Mouse (Mus musculus) kidney, embryonic 15.5 days (tissue): ENCODE results near the gene Krt79. TPM values are rescaled to one million over a fixed set of nuclear protein-coding genes. Genes with fewer than 3 reads are reported as not detected.

ENCODE experiments used
- ATAC-seq: fragments of 200-750 bp; cut with Nextera tagmentation; replicated peaks from 2 replicates; pipeline ENCODE4 v1.8.0; 2017; ENCODE audit warnings: moderate TSS enrichment; ENCODE audit not compliant: low FRiP score
- H3K27ac ChIP-seq: fragments of 300-500 bp; sonication (generic); 2 replicates; pipeline ENCODE4 v1.5.1; 2015; ENCODE audit warnings: mild to moderate bottlenecking, inconsistent platforms
- H3K27me3 ChIP-seq: fragments of 300-500 bp; sonication (generic); 2 replicates; pipeline ENCODE4 v1.6.1; 2015; ENCODE audit warnings: inconsistent platforms
- H3K36me3 ChIP-seq: fragments of 300-500 bp; sonication (generic); 2 replicates; pipeline ENCODE4 v1.6.1; 2015; ENCODE audit warnings: inconsistent platforms
- H3K4me1 ChIP-seq: fragments of 300-500 bp; sonication (generic); 2 replicates; pipeline ENCODE4 v1.6.1; 2015; ENCODE audit warnings: inconsistent platforms
- H3K4me2 ChIP-seq: fragments of 300-500 bp; sonication (generic); 2 replicates; pipeline ENCODE4 v1.6.1; 2015; ENCODE audit warnings: moderate library complexity, mild to moderate bottlenecking, inconsistent platforms
- H3K4me3 ChIP-seq: fragments of 300-500 bp; sonication (generic); replicated peaks from 2 replicates; pipeline ENCODE4 v1.5.1; 2015; ENCODE audit warnings: mild to moderate bottlenecking, inconsistent platforms
- H3K9ac ChIP-seq: fragments of 300-500 bp; sonication (generic); 2 replicates; pipeline ENCODE4 v1.6.1; 2015; ENCODE audit warnings: mild to moderate bottlenecking, inconsistent platforms
- H3K9me3 ChIP-seq: fragments of 300-500 bp; sonication (generic); replicated peaks from 2 replicates; pipeline ENCODE4 v1.6.1; 2016; ENCODE audit warnings: inconsistent platforms
- WGBS: fragments of 180-500 bp; shearing (Covaris S2); methylation state at CpG from one replicate; pipeline ENCODE4 v1.1.7; 2015; ENCODE audit warnings: mixed read lengths; 5-methylcytosine and 5-hydroxymethylcytosine counted together
- polyA plus RNA-seq: library from polyadenylated mRNA; unstranded; fragments of >200 nt; fragmentation: Nextera tagmentation; extraction: Ambion mirVana; gene quantifications from 2 replicates; pipeline ENCODE4 v1.2.1, GENCODE M21; 2015

The Krt79 gene
- polyA plus RNA-seq, 1 experiment from 2014 or later: 0.45 TPM

GRCm38 (mm10) chr15:101973414-101974077 lies 33.4 kb upstream of the Krt79 start:
- H3K4me2 ChIP-seq: peak overlapping the region; percentile 26; the same call in 1 of the 2 replicates
- H3K27ac ChIP-seq: 0 out of 2 replicates have a peak overlapping the region, but pooled peaks have one; percentile 18
- H3K36me3 ChIP-seq: no peaks in the 10 kb centered on the region
- H3K4me1 ChIP-seq: peaks cover 48% of the 10 kb centered on the region
- 0 out of 2 replicates have a peak, but pooled peaks have one; percentile 4 for ATAC-seq
- WGBS: 14% methylated on average over 15 of the region's 15 CpGs
- no peaks in the 10 kb centered on the region for H3K9me3 ChIP-seq
- H3K4me3 ChIP-seq: no peak overlapping the region
- 0 out of 2 replicates have a peak, but pooled peaks cover 3% of the 10 kb centered on the region for H3K27me3 ChIP-seq
- 0 out of 2 replicates have a peak overlapping the region, but pooled peaks have one; percentile 9 for H3K9ac ChIP-seq

- H3K4me1 ChIP-seq: peaks cover 20% of the 10 kb centered on the region
- H3K27me3 ChIP-seq: 0 out of 2 replicates have a peak, but pooled peaks cover 3% of the 10 kb centered on the region
- no peak overlapping the region for H3K27ac ChIP-seq
- H3K9me3 ChIP-seq: no peaks in the 10 kb centered on the region
- no peaks in the 10 kb centered on the region for H3K36me3 ChIP-seq
- no peak overlapping the region for H3K4me3 ChIP-seq
- H3K4me2 ChIP-seq: no peak overlapping the region
- 13% methylated on average over 3 of the region's 6 CpGs for WGBS
- H3K9ac ChIP-seq: no peak overlapping the region
- no peak for ATAC-seq
Observed at GRCm38 (mm10) chr15:101970536-101970935, 30.4 kb upstream of the Krt79 start.

- Histone ChIP-seq H3K27ac (no peak overlapping the region), H3K9ac (no peak overlapping the region), H3K27me3 (0 out of 2 replicates have a peak, but pooled peaks cover 1% of the 10 kb centered on the region), H3K4me1 (peaks cover 4% of the 10 kb centered on the region), H3K4me3 (no peak overlapping the region), H3K4me2 (no peak overlapping the region), H3K9me3 (no peaks in the 10 kb centered on the region), H3K36me3 (no peaks in the 10 kb centered on the region)
- WGBS: 73% methylated on average over 8 of the region's 8 CpGs
- no peak for ATAC-seq
Observed at GRCm38 (mm10) chr15:101966808-101967207, 26.7 kb upstream of the Krt79 start.

GRCm38 (mm10) chr15:101958891-101959290 lies 18.8 kb upstream of the Krt79 start:
- Histone ChIP-seq H3K27ac (no peak overlapping the region), H3K36me3 (no peaks in the 10 kb centered on the region), H3K9ac (no peak overlapping the region), H3K9me3 (no peaks in the 10 kb centered on the region), H3K4me2 (no peak overlapping the region), H3K4me1 (no peaks in the 10 kb centered on the region), H3K27me3 (no peaks in the 10 kb centered on the region), H3K4me3 (no peak overlapping the region)
- 77% methylated on average over 3 of the region's 3 CpGs for WGBS
- no peak for ATAC-seq

GRCm38 (mm10) chr15:101954187-101954586 lies 14.1 kb upstream of the Krt79 start, which contains the start of gene Krt78:
TSS of gene Krt78 (minus strand) at chr15:101954287.
- H3K27me3 ChIP-seq: no peaks in the 10 kb centered on the region
- H3K4me2 ChIP-seq: no peak within 1 kb of the TSS
- WGBS: 79% methylated on average over 9 of the region's 9 CpGs
- no peak within 1 kb of the TSS for H3K9ac ChIP-seq
- H3K36me3 ChIP-seq: no peaks in the 10 kb centered on the region
- H3K4me1 ChIP-seq: peaks cover 5% of the 10 kb centered on the region; the same call in 1 of the 2 replicates
- H3K4me3 ChIP-seq: no peak within 1 kb of the TSS
- H3K9me3 ChIP-seq: no peaks in the 10 kb centered on the region
- no peak within 1 kb of the TSS for H3K27ac ChIP-seq
- ATAC-seq: no peak

- peaks cover 5% of the 10 kb centered on the region; the same call in 1 of the 2 replicates for H3K4me1 ChIP-seq
- no peak overlapping the region for H3K4me2 ChIP-seq
- no peaks in the 10 kb centered on the region for H3K27me3 ChIP-seq
- WGBS: 84% methylated on average over 7 of the region's 7 CpGs
- no peaks in the 10 kb centered on the region for H3K9me3 ChIP-seq
- no peak overlapping the region for H3K9ac ChIP-seq
- no peak for ATAC-seq
- H3K27ac ChIP-seq: no peak overlapping the region
- no peaks in the 10 kb centered on the region for H3K36me3 ChIP-seq
- no peak overlapping the region for H3K4me3 ChIP-seq
Observed at GRCm38 (mm10) chr15:101952733-101953474, 12.8 kb upstream of the Krt79 start.

- Histone ChIP-seq H3K27me3 (no peaks in the 10 kb centered on the region), H3K4me3 (no peak overlapping the region), H3K36me3 (no peaks in the 10 kb centered on the region), H3K9me3 (no peaks in the 10 kb centered on the region), H3K4me2 (no peak overlapping the region), H3K27ac (no peak overlapping the region), H3K4me1 (peaks cover 21% of the 10 kb centered on the region), H3K9ac (no peak overlapping the region)
- 65% methylated on average over 1 of the region's 1 CpGs for WGBS
- no peak for ATAC-seq
Observed at GRCm38 (mm10) chr15:101945430-101945829, 5.3 kb upstream of the Krt79 start.

- H3K4me3 ChIP-seq: no peak overlapping the region
- peak overlapping the region; percentile 32; the same call in 1 of the 2 replicates for H3K27ac ChIP-seq
- 29% methylated on average over 8 of the region's 8 CpGs for WGBS
- no peak overlapping the region for H3K4me2 ChIP-seq
- H3K36me3 ChIP-seq: no peaks in the 10 kb centered on the region
- no peak overlapping the region for H3K9ac ChIP-seq
- no peaks in the 10 kb centered on the region for H3K27me3 ChIP-seq
- H3K4me1 ChIP-seq: peaks cover 26% of the 10 kb centered on the region
- peak; percentile 57 for ATAC-seq
- H3K9me3 ChIP-seq: no peaks in the 10 kb centered on the region
Observed at GRCm38 (mm10) chr15:101941948-101942347, 1.8 kb upstream of the Krt79 start.

- H3K4me3 ChIP-seq: no peak overlapping the region
- no peak overlapping the region for H3K27ac ChIP-seq
- no peak overlapping the region for H3K4me2 ChIP-seq
- H3K9ac ChIP-seq: no peak overlapping the region
- peaks cover 26% of the 10 kb centered on the region for H3K4me1 ChIP-seq
- 70% methylated on average over 9 of the region's 9 CpGs for WGBS
- no peaks in the 10 kb centered on the region for H3K36me3 ChIP-seq
- no peaks in the 10 kb centered on the region for H3K27me3 ChIP-seq
- no peaks in the 10 kb centered on the region for H3K9me3 ChIP-seq
- ATAC-seq: no peak
Observed at GRCm38 (mm10) chr15:101938600-101939308, 1.4 kb downstream of the Krt79 start.

- Histone ChIP-seq H3K9ac (no peak overlapping the region), H3K4me2 (no peak overlapping the region), H3K27me3 (peaks cover 23% of the 10 kb centered on the region), H3K4me3 (no peak overlapping the region), H3K36me3 (no peaks in the 10 kb centered on the region), H3K4me1 (peaks cover 24% of the 10 kb centered on the region), H3K27ac (no peak overlapping the region), H3K9me3 (no peaks in the 10 kb centered on the region)
- ATAC-seq: no peak
- WGBS: 52% methylated on average over 6 of the region's 6 CpGs
Observed at GRCm38 (mm10) chr15:101933024-101933423, 7.1 kb downstream of the Krt79 start.

- Histone ChIP-seq H3K27ac (no peak overlapping the region), H3K4me1 (peaks cover 33% of the 10 kb centered on the region), H3K4me2 (peak overlapping the region; percentile 63), H3K4me3 (peak overlapping the region; percentile 31), H3K36me3 (no peaks in the 10 kb centered on the region), H3K27me3 (peaks cover 23% of the 10 kb centered on the region), H3K9ac (peak overlapping the region; percentile 22; the same call in 1 of the 2 replicates), H3K9me3 (no peaks in the 10 kb centered on the region)
- 4% methylated on average over 17 of the region's 17 CpGs for WGBS
- no peak for ATAC-seq
Observed at GRCm38 (mm10) chr15:101929666-101930065, 10.5 kb downstream of the Krt79 start.

- no peaks in the 10 kb centered on the region for H3K36me3 ChIP-seq
- H3K9ac ChIP-seq: no peak overlapping the region
- H3K4me2 ChIP-seq: peak overlapping the region; percentile 63
- WGBS: 10% methylated on average over 9 of the region's 9 CpGs
- H3K27ac ChIP-seq: no peak overlapping the region
- peaks cover 33% of the 10 kb centered on the region for H3K4me1 ChIP-seq
- no peak overlapping the region for H3K4me3 ChIP-seq
- H3K27me3 ChIP-seq: peaks cover 23% of the 10 kb centered on the region
- no peak for ATAC-seq
- H3K9me3 ChIP-seq: no peaks in the 10 kb centered on the region
Observed at GRCm38 (mm10) chr15:101929087-101929486, 11.0 kb downstream of the Krt79 start.
